Mouse (Mus musculus): ENCODE data around the gene Vps51.
A peak's percentile ranks its signal among the peaks of the same experiment; 100 is the strongest.

Vps51 gene

GRCm38 (mm10) chr19:6076564-6077393 lies at the start of gene Vps51:
Vps51 (minus strand) TSS chr19:6077231.
- peak; percentile 82 to 87 for DNase-seq (ENCODE audit: low spot score in 2 of 2)

- peak; percentile 54 to 64 for DNase-seq (ENCODE audit: low spot score in 2 of 2)
Observed at GRCm38 (mm10) chr19:6126289-6126688, 49.3 kb upstream of the Vps51 start.

GRCm38 (mm10) chr19:6124898-6125297 lies 47.9 kb upstream of the Vps51 start:
- DNase-seq (ENCODE audit: low spot score in 2 of 2) = no peak

- DNase-seq (ENCODE audit: low spot score in 2 of 2) = no peak
Observed at GRCm38 (mm10) chr19:6123330-6123729, 46.3 kb upstream of the Vps51 start.

- DNase-seq (ENCODE audit: low spot score in 2 of 2) = no peak
Observed at GRCm38 (mm10) chr19:6121761-6122160, 44.7 kb upstream of the Vps51 start.

GRCm38 (mm10) chr19:6118677-6119185 lies 41.7 kb upstream of the Vps51 start:
- no peak for DNase-seq (ENCODE audit: low spot score in 2 of 2)

- DNase-seq (ENCODE audit: low spot score in 2 of 2) = peak; percentile 84 to 85
Observed at GRCm38 (mm10) chr19:6117986-6118676, 41.1 kb upstream of the Vps51 start, which contains the start of gene Sac3d1. Sac3d1 (minus strand) TSS chr19:6118650.

- DNase-seq (ENCODE audit: low spot score in 2 of 2) = no peak
Observed at GRCm38 (mm10) chr19:6117346-6117985, 40.4 kb upstream of the Vps51 start.

- no peak for DNase-seq (ENCODE audit: low spot score in 2 of 2)
Observed at GRCm38 (mm10) chr19:6116113-6116850, 39.3 kb upstream of the Vps51 start.

GRCm38 (mm10) chr19:6113116-6113515 lies 36.1 kb upstream of the Vps51 start:
- no peak for DNase-seq (ENCODE audit: low spot score in 2 of 2)

GRCm38 (mm10) chr19:6105586-6105985 lies 28.6 kb upstream of the Vps51 start, which contains the start of gene Naaladl1:
Naaladl1 (plus strand) TSS chr19:6105782.
- no peak for DNase-seq (ENCODE audit: low spot score in 2 of 2)

GRCm38 (mm10) chr19:6104476-6104875 lies 27.4 kb upstream of the Vps51 start:
- DNase-seq (ENCODE audit: low spot score in 2 of 2) = no peak

GRCm38 (mm10) chr19:6102169-6102853 lies 25.3 kb upstream of the Vps51 start:
- no peak for DNase-seq (ENCODE audit: low spot score in 2 of 2)

- no peak for DNase-seq (ENCODE audit: low spot score in 2 of 2)
Observed at GRCm38 (mm10) chr19:6101186-6101585, 24.2 kb upstream of the Vps51 start.

GRCm38 (mm10) chr19:6097847-6098246 lies 20.8 kb upstream of the Vps51 start:
- no peak for DNase-seq (ENCODE audit: low spot score in 2 of 2)

GRCm38 (mm10) chr19:6094119-6094518 lies 17.1 kb upstream of the Vps51 start, which contains the start of gene AC131692.1:
AC131692.1 (plus strand) TSS chr19:6094419.
- no peak for DNase-seq (ENCODE audit: low spot score in 2 of 2)

- DNase-seq (ENCODE audit: low spot score in 2 of 2) = no peak
Observed at GRCm38 (mm10) chr19:6088841-6089240, 11.8 kb upstream of the Vps51 start.

GRCm38 (mm10) chr19:6085417-6085879 lies 8.4 kb upstream of the Vps51 start:
- DNase-seq (ENCODE audit: low spot score in 2 of 2) = peak; percentile 49 to 57

- peak; percentile 94 to 96 for DNase-seq (ENCODE audit: low spot score in 2 of 2)
Observed at GRCm38 (mm10) chr19:6084478-6085248, 7.6 kb upstream of the Vps51 start, which contains the start of the genes Zfpl1 and Cdca5. Zfpl1 (minus strand) TSS chr19:6084956. Cdca5 (plus strand) TSS chr19:6084983.

- no peak for DNase-seq (ENCODE audit: low spot score in 2 of 2)
Observed at GRCm38 (mm10) chr19:6082156-6082555, 5.1 kb upstream of the Vps51 start, which contains the start of gene Gm28374. Gm28374 (minus strand) TSS chr19:6082256.

All from natural killer cell, adult 2 months (primary cell).